7 mouse cellular contexts compared by ENCODE assay signal in genomic region chr9:114779984-114780745, GRCm38 (mm10). TPM values are rescaled to one million over a fixed set of nuclear protein-coding genes. Genes with fewer than 3 reads are reported as not detected.
DNase-seq lines count a peak whose midpoint lies in the region; ATAC-seq and TF ChIP-seq lines count a peak whose summit lies in the region.

No protein-coding gene starts in this region.

- H3K27ac ChIP-seq in CH12.LX (ENCODE audit: insufficient read depth, low read depth) = no peak overlapping the region
- H3K27ac ChIP-seq in ES-E14 (ENCODE audit: insufficient read depth, low read depth, low read length, poor library complexity, severe bottlenecking) = peak overlapping the region; percentile 13; the same call in 1 of the 2 replicates
- H3K27ac ChIP-seq in forebrain, embryonic 15.5 days (replicated peaks) = no peak overlapping the region
- peak overlapping the region; percentile 81; the same call in 1 of the 2 replicates for H3K27ac ChIP-seq in liver, embryonic 11.5 days (ENCODE audit: low read depth, low read length)
- H3K27ac ChIP-seq in stomach, embryonic 14.5 days (ENCODE audit: low read length) = peak overlapping the region; percentile 21; the same call in 1 of the 2 replicates

- peaks cover 3% of the 10 kb centered on the region for H3K27me3 ChIP-seq in CH12.LX (replicated peaks)
- no peaks in the 10 kb centered on the region for H3K27me3 ChIP-seq in forebrain, embryonic 15.5 days
- no peaks in the 10 kb centered on the region for H3K27me3 ChIP-seq in liver, embryonic 11.5 days (replicated peaks; ENCODE audit: control insufficient read depth, insufficient read depth, low read length)
- no peaks in the 10 kb centered on the region for H3K27me3 ChIP-seq in stomach, embryonic 14.5 days (ENCODE audit: control insufficient read depth, insufficient read depth, low read length)

- dilution Hi-C loops in CH12.LX (cut with MboI; ENCODE audit: extremely low pct_ligation_motif_present, extremely low pct_unique_long_range_greater_than_20kb, low sequenced_read_pairs) = no loop called here

- TF ChIP-seq POLR2A in CH12.LX (IDR thresholded peaks at IDR 0.05; ENCODE audit: low read depth, low read length) = no peak

- 33% methylated on average over 23 of the region's 23 CpGs for WGBS in forebrain, embryonic 15.5 days
- 13% methylated on average over 23 of the region's 23 CpGs for WGBS in liver, embryonic 11.5 days
- 34% methylated on average over 23 of the region's 23 CpGs for WGBS in stomach, embryonic 14.5 days

- no peak for TF ChIP-seq CTCF in CH12.LX (conservative IDR thresholded peaks at IDR 0.05 in 1 of 2, IDR thresholded peaks at IDR 0.05 in 1 of 2; ENCODE audit: low read depth in 2 of 2, low read length in 2 of 2)

- TF ChIP-seq EP300 in CH12.LX (IDR thresholded peaks at IDR 0.05; ENCODE audit: low read length) = no peak

- H3K9ac ChIP-seq in CH12.LX (ENCODE audit: insufficient read depth, low read depth) (peak overlapping the region; percentile 75), ES-E14 (ENCODE audit: insufficient read depth, low read depth, low read length, poor library complexity, severe bottlenecking) (peak overlapping the region; percentile 74)
- peak overlapping the region; percentile 60 for H3K9ac ChIP-seq in forebrain, embryonic 15.5 days (replicated peaks)
- H3K9ac ChIP-seq in liver, embryonic 11.5 days (ENCODE audit: low read depth, low read length) = peak overlapping the region; percentile 75; the same call in 1 of the 2 replicates
- peak overlapping the region; percentile 79; the same call in 1 of the 2 replicates for H3K9ac ChIP-seq in stomach, embryonic 14.5 days (replicated peaks; ENCODE audit: low read depth, low read length)

- H3K4me1 ChIP-seq in CH12.LX (ENCODE audit: control insufficient read depth in 1 of 2, insufficient read depth in 2 of 2) = peaks cover 16 to 54% of the 10 kb centered on the region in 2 experiments
- H3K4me1 ChIP-seq in ES-E14 (ENCODE audit: control insufficient read depth in 2 of 2, insufficient read depth in 2 of 2, low read length in 2 of 2, poor library complexity in 1 of 2) = peaks cover 3 to 18% of the 10 kb centered on the region in 2 experiments; a peak in 2 of 4 replicates
- peaks cover 22% of the 10 kb centered on the region for H3K4me1 ChIP-seq in forebrain, embryonic 15.5 days
- H3K4me1 ChIP-seq in liver, embryonic 11.5 days (replicated peaks; ENCODE audit: control insufficient read depth, insufficient read depth, low read length) = peaks cover 23% of the 10 kb centered on the region
- H3K4me1 ChIP-seq in stomach, embryonic 14.5 days (ENCODE audit: control insufficient read depth, insufficient read depth, low read length) = peaks cover 6% of the 10 kb centered on the region; the same call in 1 of the 2 replicates

- H3K4me3 ChIP-seq in CH12.LX (replicated peaks in 1 of 3; ENCODE audit: low read depth in 2 of 3, low read length in 2 of 3, poor library complexity in 1 of 3) (peak overlapping the region; percentile 14 to 77 (median 76)), ES-E14 (ENCODE audit: insufficient read depth in 1 of 2, low read depth in 1 of 2, low read length in 2 of 2, poor library complexity in 1 of 2, severe bottlenecking in 1 of 2) (peak overlapping the region; percentile 53 to 89)
- H3K4me3 ChIP-seq in forebrain, embryonic 15.5 days = peak overlapping the region; percentile 57
- H3K4me3 ChIP-seq in liver, embryonic 11.5 days (ENCODE audit: low read depth, low read length) = peak overlapping the region; percentile 71
- H3K4me3 ChIP-seq in stomach, embryonic 14.5 days (ENCODE audit: low read depth, low read length) = peak overlapping the region; percentile 62

- TF ChIP-seq RAD21 in CH12.LX (IDR thresholded peaks at IDR 0.05; ENCODE audit: low read depth, low read length) = no peak

- in situ Hi-C loops in CH12.LX (cut with MboI; ENCODE audit: low pct_ligation_motif_present, low pct_unique_long_range_greater_than_20kb, low sequenced_read_pairs) (no loop called here), ES-E14 (cut with MboI; ENCODE audit: low sequenced_read_pairs in 2 of 2, unreplicated experiment in 2 of 2) (no loop called here)

- peak overlapping the region; percentile 86 for H3K4me2 ChIP-seq in CH12.LX (ENCODE audit: insufficient read depth, low read depth, poor library complexity, severe bottlenecking)
- peak overlapping the region; percentile 99 for H3K4me2 ChIP-seq in forebrain, embryonic 15.5 days (replicated peaks)
- peak overlapping the region; percentile 98 for H3K4me2 ChIP-seq in liver, embryonic 11.5 days
- peak overlapping the region; percentile 89 for H3K4me2 ChIP-seq in stomach, embryonic 14.5 days (replicated peaks; ENCODE audit: low read depth, low read length)

- ATAC-seq in forebrain, embryonic 15.5 days (replicated peaks) = no peak
- ATAC-seq in liver, embryonic 11.5 days (replicated peaks; ENCODE audit: low FRiP score) = no peak
- ATAC-seq in stomach, embryonic 14.5 days (ENCODE audit: insufficient number of reproducible peaks, insufficient read depth, low FRiP score, low read depth) = 0 out of 2 replicates have a peak, but pooled peaks have one; percentile 4

- H3K36me3 ChIP-seq in CH12.LX (replicated peaks in 1 of 2; ENCODE audit: control insufficient read depth in 1 of 2, insufficient read depth in 1 of 2, low read length in 1 of 2) = peaks cover 0 to 16% of the 10 kb centered on the region in 2 experiments
- H3K36me3 ChIP-seq in ES-E14 (ENCODE audit: control insufficient read depth, insufficient read depth, low read length, poor library complexity, severe bottlenecking) = peaks cover 2% of the 10 kb centered on the region; the same call in 1 of the 2 replicates
- H3K36me3 ChIP-seq in forebrain, embryonic 15.5 days = no peaks in the 10 kb centered on the region
- no peaks in the 10 kb centered on the region for H3K36me3 ChIP-seq in liver, embryonic 11.5 days (ENCODE audit: control insufficient read depth, insufficient read depth, low read length)
- H3K36me3 ChIP-seq in stomach, embryonic 14.5 days (ENCODE audit: control insufficient read depth, insufficient read depth, low read length) = no peaks in the 10 kb centered on the region

- DNase-seq in CH12.LX (ENCODE audit: extremely low read depth) (no peak), ES-E14 (ENCODE audit: low read depth, low spot score) (peak; percentile 29)
- DNase-seq in liver, embryonic 11.5 days (ENCODE audit: low spot score) = peak; percentile 54
- no peak for DNase-seq in gastrocnemius, postnatal 25 days
- no peak for DNase-seq in kidney, postnatal 36 days

- peaks cover 18% of the 10 kb centered on the region for H3K79me2 ChIP-seq in CH12.LX (replicated peaks; ENCODE audit: control insufficient read depth, extremely low read depth, insufficient read depth, poor library complexity, severe bottlenecking)

- H3K9me3 ChIP-seq in CH12.LX (replicated peaks; ENCODE audit: low read length) (no peaks in the 10 kb centered on the region), ES-E14 (ENCODE audit: control insufficient read depth, insufficient read depth, low read depth, low read length) (no peaks in the 10 kb centered on the region)
- no peaks in the 10 kb centered on the region for H3K9me3 ChIP-seq in forebrain, embryonic 15.5 days
- H3K9me3 ChIP-seq in liver, embryonic 11.5 days (ENCODE audit: control insufficient read depth, low read length) = no peaks in the 10 kb centered on the region
- no peaks in the 10 kb centered on the region for H3K9me3 ChIP-seq in stomach, embryonic 14.5 days (ENCODE audit: control insufficient read depth, low read depth, low read length)

TF ChIP-seq in CH12.LX, 34 proteins besides CTCF, POLR2A, EP300 and RAD21 (continues in another document):
- TF ChIP-seq HCFC1 (IDR thresholded peaks at IDR 0.05; ENCODE audit: low read depth, low read length) = no peak
- TF ChIP-seq NRF1 (IDR thresholded peaks at IDR 0.05; ENCODE audit: low read depth, low read length) = no peak
- TF ChIP-seq TCF12 (IDR thresholded peaks at IDR 0.05; ENCODE audit: low read depth, low read length) = no peak
- no peak for TF ChIP-seq TBP (conservative IDR thresholded peaks at IDR 0.05; ENCODE audit: low read depth, low read length)
- no peak for TF ChIP-seq UBTF (IDR thresholded peaks at IDR 0.05; ENCODE audit: low read depth, low read length)
- TF ChIP-seq CHD1 (IDR thresholded peaks at IDR 0.05; ENCODE audit: low read depth, low read length) = no peak
- TF ChIP-seq PAX5 (IDR thresholded peaks at IDR 0.05; ENCODE audit: low read length) = no peak
- TF ChIP-seq IRF4 (IDR thresholded peaks at IDR 0.05; ENCODE audit: low read depth, low read length) = no peak

TF ChIP-seq in ES-E14, 5 proteins besides CTCF, POLR2A, EP300 and RAD21:
- TF ChIP-seq HCFC1 (IDR thresholded peaks at IDR 0.05; ENCODE audit: borderline replicate concordance, insufficient read depth, low read length) (no peak), MAFK (IDR thresholded peaks at IDR 0.05; ENCODE audit: insufficient read depth, low read depth, low read length) (no peak), ZNF384 (IDR thresholded peaks at IDR 0.05; ENCODE audit: low read depth, low read length) (no peak), CHD2 (IDR thresholded peaks at IDR 0.05; ENCODE audit: low read depth, low read length) (no peak), ZC3H11A (IDR thresholded peaks at IDR 0.05; ENCODE audit: borderline replicate concordance, low read depth, low read length) (no peak)

RNA-seq across cellular contexts. Expression of gene Cmtm7, which starts 1.5 kb away (rescaled TPM):
- total RNA-seq in CH12.LX (2012; rRNA removed) (73.1 and 80.8 TPM in 2 replicates), CH12.LX (2014; rRNA removed) (37.6 and 46.0 TPM in 2 replicates), ES-E14 (2012; rRNA removed) (75.1 and 96.9 TPM in 2 replicates)
- 38.2 and 45.5 TPM in 2 replicates for polyA plus RNA-seq in CH12.LX (2012; ENCODE audit: insufficient read length, low read depth)
- polyA plus RNA-seq in forebrain, embryonic 15.5 days (2015; fragmentation: Nextera tagmentation; extraction: Ambion mirVana) = 15.2 and 18.1 TPM in 2 replicates
- polyA plus RNA-seq in liver, embryonic 11.5 days (2014; fragmentation: Nextera tagmentation; extraction: Ambion mirVana) = 93.7 and 99.4 TPM in 2 replicates
- 97.4 and 101 TPM in 2 replicates for polyA plus RNA-seq in stomach, embryonic 14.5 days (2014; fragmentation: Nextera tagmentation; extraction: Ambion mirVana)
- total RNA-seq in gastrocnemius, postnatal 25 days (2021) = 1 to 10 TPM; 4.2 to 5.8 TPM

RNA-seq across cellular contexts. Expression of gene Cmtm6, which starts 49.2 kb away (rescaled TPM):
- total RNA-seq in CH12.LX (2012; rRNA removed) (30.1 and 31.9 TPM in 2 replicates), CH12.LX (2014; rRNA removed) (39.2 and 39.5 TPM in 2 replicates), ES-E14 (2012; rRNA removed) (74.4 and 118 TPM in 2 replicates)
- 38.0 and 38.5 TPM in 2 replicates for polyA plus RNA-seq in CH12.LX (2012; ENCODE audit: insufficient read length, low read depth)
- polyA plus RNA-seq in forebrain, embryonic 15.5 days (2015; fragmentation: Nextera tagmentation; extraction: Ambion mirVana) = 24.7 and 26.5 TPM in 2 replicates
- 36.6 and 40.6 TPM in 2 replicates for polyA plus RNA-seq in liver, embryonic 11.5 days (2014; fragmentation: Nextera tagmentation; extraction: Ambion mirVana)
- 56.7 and 62.1 TPM in 2 replicates for polyA plus RNA-seq in stomach, embryonic 14.5 days (2014; fragmentation: Nextera tagmentation; extraction: Ambion mirVana)
- total RNA-seq in gastrocnemius, postnatal 25 days (2021) = 1 to 10 TPM; 7.9 to 8.1 TPM

Comparison
In these comparisons a context has a peak if more than half of its experiments do, and no peak if none do; other contexts are left out.
1. DNase-seq: peak in ES-E14 (single experiment) and liver, embryonic 11.5 days (single experiment); none in CH12.LX (single experiment), gastrocnemius, postnatal 25 days (single experiment) and kidney, postnatal 36 days (0 of 2).
2. H3K27ac ChIP-seq: peak in ES-E14 (single experiment), liver, embryonic 11.5 days (single experiment) and stomach, embryonic 14.5 days (single experiment); none in CH12.LX (single experiment) and forebrain, embryonic 15.5 days (single experiment).
3. Peak in every context shown above with its lines, with median percentiles within 50 percentile points of each other: H3K4me2 ChIP-seq, H3K4me3 ChIP-seq and H3K9ac ChIP-seq.